Mouse (Mus musculus) forebrain, embryonic 12.5 days (tissue): ENCODE data around the gene Med24. TPM values are rescaled to one million over a fixed set of nuclear protein-coding genes. Genes with fewer than 3 reads are reported as not detected.

ENCODE experiments used
- ATAC-seq: fragments of 200-750 bp; cut with Nextera tagmentation; 2 replicates; pipeline ENCODE4 v1.8.0; 2017; ENCODE audit warnings: moderate TSS enrichment; ENCODE audit not compliant: low FRiP score
- H3K27ac ChIP-seq: fragments of 300-500 bp; sonication (generic); 2 replicates; pipeline ENCODE4 v1.5.1; 2016; ENCODE audit warnings: mild to moderate bottlenecking
- H3K27me3 ChIP-seq: fragments of 300-500 bp; sonication (generic); 2 replicates; pipeline ENCODE4 v1.6.1; 2016; ENCODE audit warnings: mild to moderate bottlenecking
- H3K36me3 ChIP-seq: fragments of 300-500 bp; sonication (generic); replicated peaks from 2 replicates; pipeline ENCODE4 v1.6.1; 2016; ENCODE audit warnings: mild to moderate bottlenecking
- H3K4me1 ChIP-seq: fragments of 300-500 bp; sonication (generic); 2 replicates; pipeline ENCODE4 v1.6.1; 2016
- H3K4me2 ChIP-seq: fragments of 300-500 bp; sonication (generic); 2 replicates; pipeline ENCODE4 v1.6.1; 2016; ENCODE audit warnings: mild to moderate bottlenecking, moderate library complexity
- H3K4me3 ChIP-seq: fragments of 300-500 bp; sonication (generic); replicated peaks from 2 replicates; pipeline ENCODE4 v1.5.1; 2016; ENCODE audit warnings: mild to moderate bottlenecking
- H3K9ac ChIP-seq: fragments of 300-500 bp; sonication (generic); 2 replicates; pipeline ENCODE4 v1.6.1; 2016; ENCODE audit warnings: mild to moderate bottlenecking
- H3K9me3 ChIP-seq: fragments of 300-500 bp; sonication (generic); 2 replicates; pipeline ENCODE4 v1.6.1; 2016
- WGBS: fragments of 180-500 bp; shearing (Covaris S2); methylation state at CpG from one replicate; pipeline ENCODE4 v1.1.7; 2016; 5-methylcytosine and 5-hydroxymethylcytosine counted together
- polyA plus RNA-seq: library from polyadenylated mRNA; unstranded; fragments of >200 nt; fragmentation: Nextera tagmentation; extraction: Ambion mirVana; gene quantifications from 2 replicates; pipeline ENCODE4 v1.2.1, GENCODE M21; 2016

Med24 gene
- polyA plus RNA-seq, 1 experiment from 2014 or later: 88.1 TPM

GRCm38 (mm10) chr11:98705021-98705420 is 24.2 kb downstream of the Med24 start:
- 90% methylated on average over 10 of the region's 10 CpGs for WGBS
- Histone ChIP-seq H3K27me3 (no peaks in the 10 kb centered on the region), H3K4me3 (no peak overlapping the region), H3K9me3 (no peaks in the 10 kb centered on the region), H3K36me3 (peaks cover 61% of the 10 kb centered on the region), H3K4me2 (no peak overlapping the region), H3K27ac (no peak overlapping the region), H3K9ac (no peak overlapping the region), H3K4me1 (no peaks in the 10 kb centered on the region)
- ATAC-seq: no peak

- Histone ChIP-seq H3K9ac (no peak overlapping the region), H3K4me2 (no peak overlapping the region), H3K27me3 (no peaks in the 10 kb centered on the region), H3K36me3 (peaks cover 35% of the 10 kb centered on the region), H3K9me3 (no peaks in the 10 kb centered on the region), H3K4me1 (no peaks in the 10 kb centered on the region), H3K27ac (no peak overlapping the region), H3K4me3 (no peak overlapping the region)
- 86% methylated on average over 5 of the region's 5 CpGs for WGBS
- no peak for ATAC-seq
Observed at GRCm38 (mm10) chr11:98702323-98702722, 26.9 kb downstream of the Med24 start.

GRCm38 (mm10) chr11:98701213-98701670 is 28.0 kb downstream of the Med24 start, which contains the start of gene Csf3:
Gene Csf3 (plus strand): TSS chr11:98701263.
- no peak for ATAC-seq
- Histone ChIP-seq H3K9me3 (no peaks in the 10 kb centered on the region), H3K9ac (no peak within 1 kb of the TSS), H3K4me3 (no peak within 1 kb of the TSS), H3K27me3 (no peaks in the 10 kb centered on the region), H3K36me3 (peaks cover 31% of the 10 kb centered on the region), H3K4me2 (no peak within 1 kb of the TSS), H3K27ac (no peak within 1 kb of the TSS), H3K4me1 (no peaks in the 10 kb centered on the region)
- 41% methylated on average over 10 of the region's 10 CpGs for WGBS

GRCm38 (mm10) chr11:98699911-98700310 is 29.3 kb downstream of the Med24 start:
- H3K36me3 ChIP-seq: peaks cover 31% of the 10 kb centered on the region
- 42% methylated on average over 4 of the region's 4 CpGs for WGBS
- no peak overlapping the region for H3K4me2 ChIP-seq
- no peaks in the 10 kb centered on the region for H3K9me3 ChIP-seq
- no peak overlapping the region for H3K4me3 ChIP-seq
- no peak overlapping the region for H3K27ac ChIP-seq
- no peaks in the 10 kb centered on the region for H3K4me1 ChIP-seq
- no peak overlapping the region for H3K9ac ChIP-seq
- ATAC-seq: 0 out of 2 replicates have a peak, but pooled peaks have one; percentile 49
- H3K27me3 ChIP-seq: no peaks in the 10 kb centered on the region

GRCm38 (mm10) chr11:98698849-98699640 is 30.2 kb downstream of the Med24 start:
- no peak overlapping the region for H3K4me3 ChIP-seq
- H3K9ac ChIP-seq: no peak overlapping the region
- peaks cover 31% of the 10 kb centered on the region for H3K36me3 ChIP-seq
- no peak overlapping the region for H3K27ac ChIP-seq
- H3K27me3 ChIP-seq: no peaks in the 10 kb centered on the region
- H3K4me2 ChIP-seq: no peak overlapping the region
- H3K9me3 ChIP-seq: no peaks in the 10 kb centered on the region
- no peaks in the 10 kb centered on the region for H3K4me1 ChIP-seq
- no peak for ATAC-seq
- WGBS: 88% methylated on average over 16 of the region's 16 CpGs

- ATAC-seq: no peak
- Histone ChIP-seq H3K4me2 (no peak overlapping the region), H3K9ac (no peak overlapping the region), H3K4me1 (no peaks in the 10 kb centered on the region), H3K27ac (no peak overlapping the region), H3K4me3 (no peak overlapping the region), H3K9me3 (no peaks in the 10 kb centered on the region), H3K36me3 (peaks cover 47% of the 10 kb centered on the region), H3K27me3 (no peaks in the 10 kb centered on the region)
- 92% methylated on average over 12 of the region's 12 CpGs for WGBS
Observed at GRCm38 (mm10) chr11:98697225-98697624, 32.0 kb downstream of the Med24 start.

GRCm38 (mm10) chr11:98696454-98697216 is 32.6 kb downstream of the Med24 start:
- H3K4me3 ChIP-seq: no peak overlapping the region
- ATAC-seq: no peak
- no peak overlapping the region for H3K9ac ChIP-seq
- H3K4me1 ChIP-seq: no peaks in the 10 kb centered on the region
- no peak overlapping the region for H3K4me2 ChIP-seq
- H3K36me3 ChIP-seq: peaks cover 52% of the 10 kb centered on the region
- H3K9me3 ChIP-seq: no peaks in the 10 kb centered on the region
- no peaks in the 10 kb centered on the region for H3K27me3 ChIP-seq
- H3K27ac ChIP-seq: no peak overlapping the region
- WGBS: 88% methylated on average over 14 of the region's 14 CpGs

GRCm38 (mm10) chr11:98695408-98695807 is 33.8 kb downstream of the Med24 start:
- Histone ChIP-seq H3K4me2 (no peak overlapping the region), H3K27ac (no peak overlapping the region), H3K27me3 (no peaks in the 10 kb centered on the region), H3K9me3 (no peaks in the 10 kb centered on the region), H3K9ac (no peak overlapping the region), H3K36me3 (peaks cover 65% of the 10 kb centered on the region), H3K4me3 (no peak overlapping the region), H3K4me1 (no peaks in the 10 kb centered on the region)
- no peak for ATAC-seq
- 74% methylated on average over 14 of the region's 14 CpGs for WGBS

GRCm38 (mm10) chr11:98694301-98694700 is 34.9 kb downstream of the Med24 start:
- Histone ChIP-seq H3K9ac (no peak overlapping the region), H3K27ac (no peak overlapping the region), H3K9me3 (no peaks in the 10 kb centered on the region), H3K27me3 (no peaks in the 10 kb centered on the region), H3K4me2 (no peak overlapping the region), H3K4me1 (no peaks in the 10 kb centered on the region), H3K4me3 (no peak overlapping the region), H3K36me3 (peaks cover 76% of the 10 kb centered on the region)
- no peak for ATAC-seq
- 87% methylated on average over 9 of the region's 9 CpGs for WGBS

- no peak overlapping the region for H3K4me2 ChIP-seq
- H3K36me3 ChIP-seq: peaks cover 79% of the 10 kb centered on the region
- no peaks in the 10 kb centered on the region for H3K27me3 ChIP-seq
- no peak overlapping the region for H3K4me3 ChIP-seq
- no peak overlapping the region for H3K9ac ChIP-seq
- no peak for ATAC-seq
- no peak overlapping the region for H3K27ac ChIP-seq
- no peaks in the 10 kb centered on the region for H3K9me3 ChIP-seq
- WGBS: 95% methylated on average over 9 of the region's 9 CpGs
- no peaks in the 10 kb centered on the region for H3K4me1 ChIP-seq
Observed at GRCm38 (mm10) chr11:98693746-98694145, 35.5 kb downstream of the Med24 start.

- no peak overlapping the region for H3K4me2 ChIP-seq
- no peaks in the 10 kb centered on the region for H3K9me3 ChIP-seq
- H3K27me3 ChIP-seq: no peaks in the 10 kb centered on the region
- no peak overlapping the region for H3K9ac ChIP-seq
- H3K36me3 ChIP-seq: peaks cover 82% of the 10 kb centered on the region
- WGBS: 78% methylated on average over 13 of the region's 13 CpGs
- no peak for ATAC-seq
- no peaks in the 10 kb centered on the region for H3K4me1 ChIP-seq
- no peak overlapping the region for H3K4me3 ChIP-seq
- no peak overlapping the region for H3K27ac ChIP-seq
Observed at GRCm38 (mm10) chr11:98693201-98693600, 36.0 kb downstream of the Med24 start.

- Histone ChIP-seq H3K4me3 (no peak overlapping the region), H3K9me3 (no peaks in the 10 kb centered on the region), H3K9ac (no peak overlapping the region), H3K27ac (no peak overlapping the region), H3K27me3 (no peaks in the 10 kb centered on the region), H3K36me3 (peaks cover 74% of the 10 kb centered on the region), H3K4me1 (peaks cover 11% of the 10 kb centered on the region), H3K4me2 (no peak overlapping the region)
- no peak for ATAC-seq
- 84% methylated on average over 8 of the region's 8 CpGs for WGBS
Observed at GRCm38 (mm10) chr11:98688009-98688408, 41.2 kb downstream of the Med24 start.
